Mouse (Mus musculus): ENCODE measurements around the gene Trpm8. TPM values are rescaled to one million over a fixed set of nuclear protein-coding genes. Genes with fewer than 3 reads are reported as not detected.

Gene Trpm8
- total and polyA plus RNA-seq, 2 experiments from 2014 or later, result not detected

DNA sequence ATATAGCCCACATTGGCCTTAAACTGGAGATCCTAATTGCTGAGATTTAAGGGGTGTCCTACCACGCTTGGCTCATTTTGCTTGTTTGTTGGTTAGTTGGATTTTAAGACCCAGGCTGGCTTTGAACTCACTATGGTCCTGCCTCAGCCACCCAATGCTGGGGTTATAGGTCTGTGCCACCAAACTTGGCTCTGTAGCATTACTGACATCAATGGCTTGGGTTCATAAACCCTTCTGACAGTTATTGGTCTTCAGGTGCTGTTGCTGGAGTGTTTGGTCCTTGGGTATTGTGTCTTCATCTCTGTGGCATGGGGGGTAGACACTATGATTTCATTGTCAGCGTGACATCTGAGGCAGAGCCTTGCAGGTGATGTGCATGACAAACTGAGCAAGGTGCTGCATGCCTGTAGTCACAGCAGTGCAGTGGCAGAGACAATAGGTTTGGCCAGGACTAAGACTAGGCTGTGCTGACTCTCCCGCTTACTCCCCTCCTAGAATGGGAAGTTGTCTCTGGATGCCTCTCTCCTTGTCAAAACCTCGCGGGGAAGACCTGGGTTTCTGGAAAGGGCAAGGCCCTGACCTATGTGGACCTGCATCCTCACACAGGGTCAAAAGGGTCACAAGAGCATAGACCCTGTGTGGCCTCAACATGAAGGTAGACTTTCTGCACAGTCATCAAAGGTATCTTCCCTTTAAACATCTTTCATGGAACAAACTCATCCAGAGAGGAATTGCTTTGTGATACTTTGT is 23.0 kb downstream of the Trpm8 start:
- no peak for TF ChIP-seq EP300 (IDR thresholded peaks at IDR 0.05; ENCODE audit: low read depth)
- no peak for TF ChIP-seq CTCF (IDR thresholded peaks at IDR 0.05; ENCODE audit: low read depth)
- ATAC-seq (ENCODE audit: insufficient read depth, low read depth) (peak; percentile 5; the same call in 1 of the 2 replicates), DNase-seq (ENCODE audit: low spot score) (no peak)
- WGBS, result 32% methylated on average over 5 of the region's 5 CpGs
- H3K36me3 ChIP-seq (replicated peaks; ENCODE audit: control insufficient read depth, insufficient read depth, low read length), result no peaks in the 10 kb centered on the region
- H3K27me3 ChIP-seq (ENCODE audit: control insufficient read depth, insufficient read depth, low read length), result no peaks in the 10 kb centered on the region
- no peak overlapping the region for H3K4me3 ChIP-seq (ENCODE audit: low read depth, low read length)
- no peaks in the 10 kb centered on the region for H3K4me1 ChIP-seq (ENCODE audit: control insufficient read depth, insufficient read depth)
- H3K9me3 ChIP-seq (replicated peaks; ENCODE audit: control insufficient read depth, low read length), result peaks cover 73% of the 10 kb centered on the region
- no peak overlapping the region for H3K9ac ChIP-seq (replicated peaks; ENCODE audit: low read depth, low read length)
- no peak overlapping the region for H3K27ac ChIP-seq (ENCODE audit: low read depth)
- H3K4me2 ChIP-seq (ENCODE audit: low read depth, low read length), result no peak overlapping the region

DNA sequence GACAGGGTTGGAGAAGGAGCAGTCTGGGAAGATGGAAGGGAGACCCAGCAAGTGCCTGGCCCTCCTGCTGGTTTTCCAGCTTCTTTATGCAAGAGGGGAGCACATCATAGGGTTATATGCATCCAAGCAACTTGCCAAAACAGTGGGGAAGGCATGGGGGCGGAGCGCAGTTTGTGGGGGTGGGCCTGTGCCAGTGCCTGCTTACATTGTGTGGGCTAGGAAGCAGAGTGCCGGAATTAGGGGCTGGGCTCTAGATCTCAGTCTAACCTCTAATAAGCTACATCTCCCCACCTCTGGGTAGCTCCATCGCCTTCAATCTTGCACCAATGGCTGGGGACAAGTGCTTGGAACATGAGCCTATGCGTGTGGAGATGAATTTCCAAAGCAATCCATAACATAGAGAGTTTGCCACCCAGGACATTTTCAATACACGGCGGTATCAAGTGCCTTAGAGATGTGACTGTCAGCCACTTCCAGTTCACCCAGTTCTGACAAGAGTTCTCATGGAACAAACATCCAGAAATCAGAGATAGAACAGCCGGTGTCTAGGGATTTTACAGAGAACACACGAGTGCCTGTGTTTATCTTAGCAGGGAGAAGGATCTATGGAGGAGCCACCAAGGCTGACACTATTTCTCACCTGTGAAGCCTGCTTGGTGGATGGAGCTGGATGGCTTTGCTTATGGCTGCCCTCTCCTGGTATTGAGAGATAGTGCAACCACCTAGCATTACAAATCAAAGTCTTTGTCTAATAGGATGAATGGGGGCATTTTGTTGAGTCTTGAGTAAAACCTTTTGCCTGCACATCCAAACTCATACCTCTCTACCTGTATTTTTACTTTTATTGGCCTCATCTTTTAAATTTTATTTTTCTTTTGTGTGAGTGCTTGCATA is 23.9 kb downstream of the Trpm8 start:
- TF ChIP-seq CTCF (IDR thresholded peaks at IDR 0.05; ENCODE audit: low read depth) (peak; percentile 47), EP300 (IDR thresholded peaks at IDR 0.05; ENCODE audit: low read depth) (no peak)
- 59% methylated on average over 9 of the region's 9 CpGs for WGBS
- Histone ChIP-seq H3K9me3 (replicated peaks; ENCODE audit: control insufficient read depth, low read length) (peaks cover 74% of the 10 kb centered on the region), H3K27me3 (ENCODE audit: control insufficient read depth, insufficient read depth, low read length) (no peaks in the 10 kb centered on the region), H3K27ac (ENCODE audit: low read depth) (no peak overlapping the region), H3K4me1 (ENCODE audit: control insufficient read depth, insufficient read depth) (no peaks in the 10 kb centered on the region), H3K36me3 (replicated peaks; ENCODE audit: control insufficient read depth, insufficient read depth, low read length) (no peaks in the 10 kb centered on the region), H3K4me3 (ENCODE audit: low read depth, low read length) (no peak overlapping the region), H3K9ac (replicated peaks; ENCODE audit: low read depth, low read length) (no peak overlapping the region), H3K4me2 (ENCODE audit: low read depth, low read length) (no peak overlapping the region)
- peak; percentile 10; the same call in 1 of the 2 replicates for ATAC-seq (ENCODE audit: insufficient read depth, low read depth)
- no peak for DNase-seq (ENCODE audit: low spot score)

DNA sequence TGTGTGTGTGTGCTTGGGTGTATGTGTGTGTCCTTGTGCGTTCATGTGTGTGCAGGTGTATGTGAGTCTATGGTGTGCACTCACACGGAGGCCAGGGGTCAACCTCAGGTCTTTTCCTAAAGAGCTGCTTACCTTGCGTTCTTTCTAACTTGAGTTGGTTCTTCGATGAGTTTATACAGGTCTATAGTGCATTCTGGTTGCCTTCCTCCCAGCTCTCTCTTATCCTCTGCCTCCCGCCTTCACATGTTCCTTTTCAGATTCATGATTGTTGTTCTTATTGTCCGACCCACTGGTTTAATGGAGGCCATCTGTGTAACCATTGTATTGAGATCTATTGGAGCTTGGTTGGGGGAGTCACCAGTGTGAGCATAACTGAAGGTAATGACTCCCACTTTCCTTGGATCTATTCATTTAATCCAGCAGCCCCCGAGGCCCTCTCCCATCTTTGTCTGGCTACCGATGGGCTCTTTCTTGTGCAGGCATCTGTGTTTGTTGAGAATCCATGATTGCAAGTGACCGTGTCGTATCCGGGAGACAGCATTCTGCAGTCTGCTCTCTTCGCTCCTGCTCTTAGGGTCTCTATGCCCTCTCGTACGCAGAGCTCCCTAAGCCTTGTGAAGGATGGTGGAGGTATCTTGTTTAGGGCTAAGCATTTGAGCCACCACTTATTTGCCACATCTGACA is 24.7 kb downstream of the Trpm8 start:
- H3K27ac ChIP-seq (ENCODE audit: low read depth), result no peak overlapping the region
- peaks cover 80% of the 10 kb centered on the region for H3K9me3 ChIP-seq (replicated peaks; ENCODE audit: control insufficient read depth, low read length)
- H3K27me3 ChIP-seq (ENCODE audit: control insufficient read depth, insufficient read depth, low read length), result no peaks in the 10 kb centered on the region
- no peak for TF ChIP-seq EP300 (IDR thresholded peaks at IDR 0.05; ENCODE audit: low read depth)
- TF ChIP-seq CTCF (IDR thresholded peaks at IDR 0.05; ENCODE audit: low read depth), result no peak
- ATAC-seq (ENCODE audit: insufficient read depth, low read depth), result no peak
- no peak overlapping the region for H3K9ac ChIP-seq (replicated peaks; ENCODE audit: low read depth, low read length)
- no peak overlapping the region for H3K4me3 ChIP-seq (ENCODE audit: low read depth, low read length)
- 56% methylated on average over 14 of the region's 14 CpGs for WGBS
- no peak overlapping the region for H3K4me2 ChIP-seq (ENCODE audit: low read depth, low read length)
- no peaks in the 10 kb centered on the region for H3K36me3 ChIP-seq (replicated peaks; ENCODE audit: control insufficient read depth, insufficient read depth, low read length)
- no peak for DNase-seq (ENCODE audit: low spot score)
- no peaks in the 10 kb centered on the region for H3K4me1 ChIP-seq (ENCODE audit: control insufficient read depth, insufficient read depth)

DNA sequence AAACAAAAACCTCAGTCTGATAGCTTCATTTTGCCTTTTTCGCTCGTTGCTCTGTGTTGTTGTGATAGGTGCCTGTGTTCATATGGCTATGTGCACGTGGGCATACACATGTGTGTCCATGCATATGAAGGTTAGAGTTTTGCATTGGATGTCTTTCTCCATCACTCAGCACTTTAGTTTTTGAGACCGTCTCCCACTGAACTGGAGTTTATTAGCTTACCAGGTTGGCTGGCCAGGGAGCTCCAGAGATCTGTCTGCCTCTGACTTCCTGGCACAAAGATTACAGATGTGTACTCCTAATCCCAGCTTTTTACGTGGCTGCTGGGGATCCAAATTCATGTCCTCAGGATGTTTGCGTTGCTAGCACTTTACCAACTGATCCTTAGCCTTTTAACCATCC is 26.3 kb downstream of the Trpm8 start:
- Histone ChIP-seq H3K4me3 (ENCODE audit: low read depth, low read length) (no peak overlapping the region), H3K27me3 (ENCODE audit: control insufficient read depth, insufficient read depth, low read length) (no peaks in the 10 kb centered on the region), H3K9me3 (replicated peaks; ENCODE audit: control insufficient read depth, low read length) (peaks cover 78% of the 10 kb centered on the region), H3K9ac (replicated peaks; ENCODE audit: low read depth, low read length) (no peak overlapping the region), H3K27ac (ENCODE audit: low read depth) (no peak overlapping the region), H3K4me1 (ENCODE audit: control insufficient read depth, insufficient read depth) (no peaks in the 10 kb centered on the region), H3K36me3 (replicated peaks; ENCODE audit: control insufficient read depth, insufficient read depth, low read length) (no peaks in the 10 kb centered on the region), H3K4me2 (ENCODE audit: low read depth, low read length) (no peak overlapping the region)
- no peak for DNase-seq (ENCODE audit: low spot score)
- ATAC-seq (ENCODE audit: insufficient read depth, low read depth), result no peak
- no peak for TF ChIP-seq CTCF (IDR thresholded peaks at IDR 0.05; ENCODE audit: low read depth)
- TF ChIP-seq EP300 (IDR thresholded peaks at IDR 0.05; ENCODE audit: low read depth), result no peak
- WGBS, result 50% methylated on average over 6 of the region's 6 CpGs

DNA sequence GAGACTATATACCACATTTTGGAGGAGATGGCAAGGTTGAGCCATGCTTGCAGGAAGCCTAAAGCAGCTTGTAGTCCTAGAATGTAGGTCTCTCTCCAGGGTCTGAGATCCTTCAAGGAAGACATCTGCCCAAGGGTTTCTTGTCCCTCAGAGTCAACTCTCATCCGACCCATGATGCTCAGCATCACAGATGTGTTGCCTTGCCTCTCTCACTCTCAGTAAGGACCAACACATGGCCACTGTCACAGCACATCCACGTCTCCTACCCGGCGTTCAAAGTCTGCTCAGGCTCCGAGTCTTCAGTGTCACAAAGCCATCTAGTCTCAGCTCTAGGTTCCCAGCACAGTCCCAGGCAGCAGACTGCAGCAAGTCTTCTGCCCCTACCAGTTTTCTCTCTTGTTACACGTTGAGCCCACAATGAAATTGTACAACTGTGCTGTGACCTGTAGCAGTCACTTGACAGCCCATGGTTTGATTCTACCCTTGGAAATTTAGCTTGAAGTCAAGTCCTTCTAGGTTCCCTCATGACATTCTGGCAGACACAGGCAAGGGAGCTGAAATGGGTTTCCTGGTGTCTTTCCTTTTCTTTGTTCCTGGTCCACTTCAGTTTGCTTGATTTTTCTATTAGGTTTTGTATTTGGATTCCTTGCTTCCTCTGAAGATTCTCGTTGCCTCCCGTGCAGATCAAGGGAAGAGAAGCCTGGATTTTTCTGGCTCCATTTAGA is 27.0 kb downstream of the Trpm8 start:
- no peak overlapping the region for H3K4me3 ChIP-seq (ENCODE audit: low read depth, low read length)
- H3K27ac ChIP-seq (ENCODE audit: low read depth), result no peak overlapping the region
- ATAC-seq (ENCODE audit: insufficient read depth, low read depth), result no peak
- H3K9ac ChIP-seq (replicated peaks; ENCODE audit: low read depth, low read length), result no peak overlapping the region
- no peak overlapping the region for H3K4me2 ChIP-seq (ENCODE audit: low read depth, low read length)
- no peaks in the 10 kb centered on the region for H3K4me1 ChIP-seq (ENCODE audit: control insufficient read depth, insufficient read depth)
- no peaks in the 10 kb centered on the region for H3K36me3 ChIP-seq (replicated peaks; ENCODE audit: control insufficient read depth, insufficient read depth, low read length)
- no peak for DNase-seq (ENCODE audit: low spot score)
- no peak for TF ChIP-seq EP300 (IDR thresholded peaks at IDR 0.05; ENCODE audit: low read depth)
- no peak for TF ChIP-seq CTCF (IDR thresholded peaks at IDR 0.05; ENCODE audit: low read depth)
- no peaks in the 10 kb centered on the region for H3K27me3 ChIP-seq (ENCODE audit: control insufficient read depth, insufficient read depth, low read length)
- peaks cover 78% of the 10 kb centered on the region for H3K9me3 ChIP-seq (replicated peaks; ENCODE audit: control insufficient read depth, low read length)
- WGBS, result 60% methylated on average over 8 of the region's 8 CpGs

Data from heart, postnatal 0 days (tissue).